Mouse (Mus musculus): ENCODE measurements around the gene Sp4.

DNA sequence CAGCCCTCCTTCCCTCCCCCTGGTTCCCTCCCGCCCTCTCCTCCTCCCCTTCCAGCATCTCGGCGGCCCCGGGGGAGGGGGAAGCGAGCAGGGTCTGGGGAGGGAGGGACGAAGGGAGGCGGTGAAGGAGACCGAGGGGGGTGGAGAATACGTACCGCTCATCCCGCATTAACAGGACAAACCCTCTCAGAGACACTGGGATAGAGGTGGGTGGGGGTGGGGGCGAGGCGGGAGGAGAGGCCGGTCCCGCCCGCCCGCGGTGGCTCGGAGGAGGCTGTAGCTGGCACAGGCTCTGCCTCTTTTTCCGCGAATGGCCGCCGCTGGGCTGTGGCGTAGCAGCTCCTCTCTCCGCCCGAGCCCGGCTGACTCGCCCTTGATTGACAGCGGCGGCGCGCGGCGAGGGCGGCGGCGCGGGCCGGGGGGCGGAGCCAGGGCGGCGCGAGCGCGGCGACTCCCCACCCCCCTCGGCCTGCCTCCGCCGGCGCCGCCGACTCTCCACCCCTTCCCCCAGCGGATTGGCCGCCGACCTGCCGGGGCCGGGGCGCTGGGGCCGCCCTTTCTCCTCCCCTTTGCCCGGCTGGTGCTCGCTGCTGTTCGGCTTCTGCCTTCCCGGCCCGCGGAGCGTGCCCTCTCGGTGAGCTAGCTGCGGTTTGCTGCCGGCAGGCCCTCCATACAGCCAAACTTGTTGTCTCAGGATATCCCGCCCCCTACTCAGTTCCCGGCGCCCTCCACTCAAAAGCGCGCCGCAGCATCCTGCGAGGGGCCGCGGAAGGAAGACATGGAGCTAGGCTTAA, at the start of gene Sp4:
- no peak for TF ChIP-seq CTCF (IDR thresholded peaks at IDR 0.05; ENCODE audit: low read depth, low read length)
- no peak for TF ChIP-seq TAL1 (conservative IDR thresholded peaks at IDR 0.05; ENCODE audit: low read depth, low read length)
- TF ChIP-seq GATA2 (IDR thresholded peaks at IDR 0.05; ENCODE audit: borderline replicate concordance, low read depth, low read length), result no peak
- TF ChIP-seq GATA1 (IDR thresholded peaks at IDR 0.05; ENCODE audit: borderline replicate concordance, low read length), result no peak
- no peak for TF ChIP-seq POLR2AphosphoS5 (IDR thresholded peaks at IDR 0.05; ENCODE audit: insufficient replicate concordance, low read depth, low read length)

Measured in G1E (cell line).